9 mouse cellular contexts compared by ENCODE assay signal in genomic region chr13:6529074-6529473, GRCm38 (mm10). TPM values are rescaled to one million over a fixed set of nuclear protein-coding genes. Genes with fewer than 3 reads are reported as not detected.
DNase-seq lines count a peak whose midpoint lies in the region; ATAC-seq and TF ChIP-seq lines count a peak whose summit lies in the region.
"Had no signal": no experiment of that assay in that cellular context is flagged by ENCODE, and none has a peak within 500 bp of the region (broad histone marks: within the 10 kb centered on the region; RNA-seq: fewer than 3 reads in every experiment).

No protein-coding gene starts in this region.

- peak; percentile 24 for DNase-seq in gastrocnemius, adult 2 months
- no peak for DNase-seq in gastrocnemius, adult 8-10 months (ENCODE audit: low spot score in 2 of 2)
- peak; percentile 24 to 40 for DNase-seq in left cerebral cortex, adult 18-20 months (ENCODE audit: low spot score in 2 of 2)
- DNase-seq in left cerebral cortex, adult 11 months (ENCODE audit: low spot score) = no peak
- peak; percentile 16 for DNase-seq in ZHBTc4 (ENCODE audit: low read depth, low spot score)
- DNase-seq in thymus, postnatal 10 days (ENCODE audit: low spot score in 2 of 2) = no peak
- no peak for DNase-seq in cerebellum, postnatal 36 days

- peak; percentile 61; the same call in 1 of the 2 replicates for ATAC-seq in megakaryocyte-erythroid progenitor cell, adult 5-6 weeks (replicated peaks; ENCODE audit: low FRiP score, low TSS enrichment, poor library complexity, severe bottlenecking)
- ATAC-seq: forebrain, embryonic 13.5 days had no signal

- intact Hi-C loops in gastrocnemius, adult 2 months (cut with DNase I) = no loop called here

- no peak overlapping the region for H3K27ac ChIP-seq in gastrocnemius, adult 2 months
- H3K27ac ChIP-seq: forebrain, embryonic 13.5 days had no signal

- no peak overlapping the region for H3K4me3 ChIP-seq in gastrocnemius, adult 2 months
- H3K4me3 ChIP-seq: forebrain, embryonic 13.5 days had no signal

- peak; percentile 42 for TF ChIP-seq CTCF in gastrocnemius, adult 2 months (IDR thresholded peaks at IDR 0.05)

RNA-seq across cellular contexts. Expression of gene Pitrm1, which starts 18.9 kb away (rescaled TPM):
- total RNA-seq in gastrocnemius, adult 2 months (2021) = 10 to 100 TPM; 34.3 to 39.0 TPM
- total RNA-seq in gastrocnemius, adult 8-10 months (2022) = 10 to 100 TPM; 27.5 to 35.8 (median 35.2) TPM
- total RNA-seq in left cerebral cortex, adult 18-20 months (2021) = 10 to 100 TPM; 55.5 to 58.2 TPM
- total RNA-seq in megakaryocyte-erythroid progenitor cell, adult 5-6 weeks (2014; fragmentation: Nextera tagmentation) = 175 and 180 TPM in 2 replicates
- 182 and 209 TPM in 2 replicates for total RNA-seq in megakaryocyte-erythroid progenitor cell, adult 5-6 weeks (2017)

Comparison
In these comparisons a context has a peak if more than half of its experiments do, and no peak if none do; other contexts are left out.
1. DNase-seq: peak in gastrocnemius, adult 2 months (single experiment), left cerebral cortex, adult 18-20 months (2 of 2) and ZHBTc4 (single experiment); none in gastrocnemius, adult 8-10 months (0 of 2), left cerebral cortex, adult 11 months (single experiment), thymus, postnatal 10 days (0 of 2) and cerebellum, postnatal 36 days (0 of 2).